Mouse (Mus musculus): ENCODE measurements around the gene Pde7b. TPM values are rescaled to one million over a fixed set of nuclear protein-coding genes. Genes with fewer than 3 reads are reported as not detected.
A peak's percentile ranks its signal among the peaks of the same experiment; 100 is the strongest.

Pde7b gene
- polyA plus RNA-seq, 1 experiment from 2014 or later = 1.5 TPM

GRCm38 (mm10) chr10:20725384-20725983, 606 bp upstream of the Pde7b start:
- 72% methylated on average over 8 of the region's 8 CpGs for WGBS
- Histone ChIP-seq H3K27ac (ENCODE audit: low read depth, low read length) (no peak overlapping the region), H3K36me3 (ENCODE audit: control insufficient read depth, insufficient read depth, low read length) (no peaks in the 10 kb centered on the region), H3K27me3 (ENCODE audit: control insufficient read depth, insufficient read depth, low read length) (no peaks in the 10 kb centered on the region), H3K4me1 (ENCODE audit: control insufficient read depth, insufficient read depth, low read length) (peaks cover 5% of the 10 kb centered on the region; the same call in 1 of the 2 replicates), H3K4me2 (ENCODE audit: low read depth) (no peak overlapping the region), H3K9ac (ENCODE audit: low read length) (no peak overlapping the region), H3K9me3 (ENCODE audit: control insufficient read depth, low read length) (no peaks in the 10 kb centered on the region), H3K4me3 (ENCODE audit: low read depth, low read length) (no peak overlapping the region)
- ATAC-seq (ENCODE audit: insufficient read depth, low FRiP score, low TSS enrichment) = no peak
- no peak for DNase-seq (ENCODE audit: low spot score)

- Histone ChIP-seq H3K9me3 (ENCODE audit: control insufficient read depth, low read length) (no peaks in the 10 kb centered on the region), H3K36me3 (ENCODE audit: control insufficient read depth, insufficient read depth, low read length) (no peaks in the 10 kb centered on the region), H3K4me2 (ENCODE audit: low read depth) (peak overlapping the region; percentile 23), H3K9ac (ENCODE audit: low read length) (peak overlapping the region; percentile 44), H3K4me3 (ENCODE audit: low read depth, low read length) (peak overlapping the region; percentile 18; the same call in 1 of the 2 replicates), H3K4me1 (ENCODE audit: control insufficient read depth, insufficient read depth, low read length) (peaks cover 5% of the 10 kb centered on the region; the same call in 1 of the 2 replicates), H3K27ac (ENCODE audit: low read depth, low read length) (no peak overlapping the region), H3K27me3 (ENCODE audit: control insufficient read depth, insufficient read depth, low read length) (no peaks in the 10 kb centered on the region)
- DNase-seq (ENCODE audit: low spot score) (no peak), ATAC-seq (ENCODE audit: insufficient read depth, low FRiP score, low TSS enrichment) (no peak)
- 56% methylated on average over 10 of the region's 10 CpGs for WGBS
Measured at GRCm38 (mm10) chr10:20724451-20724850, 427 bp downstream of the Pde7b start.

GRCm38 (mm10) chr10:20723962-20724361, 916 bp downstream of the Pde7b start:
- 3% methylated on average over 3 of the region's 3 CpGs for WGBS
- Histone ChIP-seq H3K9me3 (ENCODE audit: control insufficient read depth, low read length) (no peaks in the 10 kb centered on the region), H3K4me1 (ENCODE audit: control insufficient read depth, insufficient read depth, low read length) (peaks cover 5% of the 10 kb centered on the region; the same call in 1 of the 2 replicates), H3K9ac (ENCODE audit: low read length) (no peak overlapping the region), H3K4me3 (ENCODE audit: low read depth, low read length) (0 out of 2 replicates have a peak overlapping the region, but pooled peaks have one; percentile 8), H3K27ac (ENCODE audit: low read depth, low read length) (no peak overlapping the region), H3K36me3 (ENCODE audit: control insufficient read depth, insufficient read depth, low read length) (no peaks in the 10 kb centered on the region), H3K4me2 (ENCODE audit: low read depth) (peak overlapping the region; percentile 23), H3K27me3 (ENCODE audit: control insufficient read depth, insufficient read depth, low read length) (no peaks in the 10 kb centered on the region)
- ATAC-seq (ENCODE audit: insufficient read depth, low FRiP score, low TSS enrichment) = no peak
- DNase-seq (ENCODE audit: low spot score) = no peak

GRCm38 (mm10) chr10:20723521-20723915, 1.4 kb downstream of the Pde7b start:
- WGBS = 35% methylated on average over 3 of the region's 3 CpGs
- peak; percentile 23 for DNase-seq (ENCODE audit: low spot score)
- no peaks in the 10 kb centered on the region for H3K36me3 ChIP-seq (ENCODE audit: control insufficient read depth, insufficient read depth, low read length)
- no peak overlapping the region for H3K9ac ChIP-seq (ENCODE audit: low read length)
- peak overlapping the region; percentile 17; the same call in 1 of the 2 replicates for H3K4me2 ChIP-seq (ENCODE audit: low read depth)
- no peaks in the 10 kb centered on the region for H3K27me3 ChIP-seq (ENCODE audit: control insufficient read depth, insufficient read depth, low read length)
- H3K9me3 ChIP-seq (ENCODE audit: control insufficient read depth, low read length) = no peaks in the 10 kb centered on the region
- peak; percentile 62; the same call in 1 of the 2 replicates for ATAC-seq (ENCODE audit: insufficient read depth, low FRiP score, low TSS enrichment)
- peaks cover 5% of the 10 kb centered on the region; the same call in 1 of the 2 replicates for H3K4me1 ChIP-seq (ENCODE audit: control insufficient read depth, insufficient read depth, low read length)
- no peak overlapping the region for H3K4me3 ChIP-seq (ENCODE audit: low read depth, low read length)
- no peak overlapping the region for H3K27ac ChIP-seq (ENCODE audit: low read depth, low read length)

- ATAC-seq (ENCODE audit: insufficient read depth, low FRiP score, low TSS enrichment) = 0 out of 2 replicates have a peak, but pooled peaks have one; percentile 13
- no peaks in the 10 kb centered on the region for H3K9me3 ChIP-seq (ENCODE audit: control insufficient read depth, low read length)
- peak; percentile 29 for DNase-seq (ENCODE audit: low spot score)
- H3K27me3 ChIP-seq (ENCODE audit: control insufficient read depth, insufficient read depth, low read length) = no peaks in the 10 kb centered on the region
- H3K36me3 ChIP-seq (ENCODE audit: control insufficient read depth, insufficient read depth, low read length) = no peaks in the 10 kb centered on the region
- H3K27ac ChIP-seq (ENCODE audit: low read depth, low read length) = no peak overlapping the region
- whole genome bisulfite sequencing = 34% methylated on average over 9 of the region's 9 CpGs
- H3K4me1 ChIP-seq (ENCODE audit: control insufficient read depth, insufficient read depth, low read length) = peaks cover 5% of the 10 kb centered on the region; the same call in 1 of the 2 replicates
- peak overlapping the region; percentile 17; the same call in 1 of the 2 replicates for H3K4me2 ChIP-seq (ENCODE audit: low read depth)
- no peak overlapping the region for H3K9ac ChIP-seq (ENCODE audit: low read length)
- H3K4me3 ChIP-seq (ENCODE audit: low read depth, low read length) = no peak overlapping the region
Measured at GRCm38 (mm10) chr10:20722651-20723520, 2.0 kb downstream of the Pde7b start.

DNA sequence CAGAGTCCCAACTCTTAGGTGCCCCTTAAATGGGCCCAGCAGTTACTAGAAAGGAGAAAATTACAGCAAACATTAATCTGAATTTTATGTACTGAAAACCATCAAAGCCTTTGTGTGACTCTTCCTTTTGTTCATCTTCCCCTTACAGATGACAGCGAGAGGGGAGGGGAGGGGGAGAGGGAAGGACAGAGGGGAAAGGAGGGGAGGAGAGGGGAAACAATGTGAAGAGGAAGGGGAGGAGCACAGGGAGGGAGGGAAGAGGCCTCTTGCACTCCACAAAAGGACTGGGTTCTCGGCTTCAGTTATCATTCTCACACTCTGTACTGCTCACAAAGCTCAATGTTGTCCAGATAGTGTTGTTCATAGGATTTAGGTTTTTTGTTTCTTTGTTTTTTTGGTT, 5.7 kb downstream of the Pde7b start:
- no peak for DNase-seq (ENCODE audit: low spot score)
- 55% methylated on average over 2 of the region's 2 CpGs for WGBS
- no peak overlapping the region for H3K27ac ChIP-seq (ENCODE audit: low read depth, low read length)

GRCm38 (mm10) chr10:20700633-20701032, 24.2 kb downstream of the Pde7b start:
- Histone ChIP-seq H3K36me3 (ENCODE audit: control insufficient read depth, insufficient read depth, low read length) (no peaks in the 10 kb centered on the region), H3K4me1 (ENCODE audit: control insufficient read depth, insufficient read depth, low read length) (no peaks in the 10 kb centered on the region), H3K9ac (ENCODE audit: low read length) (no peak overlapping the region), H3K4me3 (ENCODE audit: low read depth, low read length) (no peak overlapping the region), H3K27ac (ENCODE audit: low read depth, low read length) (no peak overlapping the region), H3K27me3 (ENCODE audit: control insufficient read depth, insufficient read depth, low read length) (no peaks in the 10 kb centered on the region), H3K9me3 (ENCODE audit: control insufficient read depth, low read length) (no peaks in the 10 kb centered on the region), H3K4me2 (ENCODE audit: low read depth) (no peak overlapping the region)
- no peak for ATAC-seq (ENCODE audit: insufficient read depth, low FRiP score, low TSS enrichment)
- peak; percentile 34 for DNase-seq (ENCODE audit: low spot score)
- WGBS = 62% methylated on average over 7 of the region's 7 CpGs

More for the DNA sequence above, 5.7 kb downstream of the Pde7b start:
- peaks cover 5% of the 10 kb centered on the region; the same call in 1 of the 2 replicates for H3K4me1 ChIP-seq (ENCODE audit: control insufficient read depth, insufficient read depth, low read length)
- H3K36me3 ChIP-seq (ENCODE audit: control insufficient read depth, insufficient read depth, low read length) = no peaks in the 10 kb centered on the region
- no peaks in the 10 kb centered on the region for H3K27me3 ChIP-seq (ENCODE audit: control insufficient read depth, insufficient read depth, low read length)
- H3K4me2 ChIP-seq (ENCODE audit: low read depth) = no peak overlapping the region
- no peak overlapping the region for H3K9ac ChIP-seq (ENCODE audit: low read length)
- H3K9me3 ChIP-seq (ENCODE audit: control insufficient read depth, low read length) = no peaks in the 10 kb centered on the region
- ATAC-seq (ENCODE audit: insufficient read depth, low FRiP score, low TSS enrichment) = no peak
- no peak overlapping the region for H3K4me3 ChIP-seq (ENCODE audit: low read depth, low read length)

- H3K27me3 ChIP-seq (ENCODE audit: control insufficient read depth, insufficient read depth, low read length) = no peaks in the 10 kb centered on the region
- H3K9me3 ChIP-seq (ENCODE audit: control insufficient read depth, low read length) = no peaks in the 10 kb centered on the region
- DNase-seq (ENCODE audit: low spot score) = no peak
- WGBS = 90% methylated on average over 9 of the region's 9 CpGs
- no peak for ATAC-seq (ENCODE audit: insufficient read depth, low FRiP score, low TSS enrichment)
- no peak overlapping the region for H3K4me2 ChIP-seq (ENCODE audit: low read depth)
- no peaks in the 10 kb centered on the region for H3K4me1 ChIP-seq (ENCODE audit: control insufficient read depth, insufficient read depth, low read length)
- no peak overlapping the region for H3K4me3 ChIP-seq (ENCODE audit: low read depth, low read length)
- H3K27ac ChIP-seq (ENCODE audit: low read depth, low read length) = no peak overlapping the region
- H3K36me3 ChIP-seq (ENCODE audit: control insufficient read depth, insufficient read depth, low read length) = no peaks in the 10 kb centered on the region
- H3K9ac ChIP-seq (ENCODE audit: low read length) = no peak overlapping the region
Measured at GRCm38 (mm10) chr10:20699874-20700273, 25.0 kb downstream of the Pde7b start.

Data from neural tube, embryonic 11.5 days (tissue).